Mouse (Mus musculus) kidney, postnatal 0 days (tissue): Measurements from ENCODE around the gene Ddx50. TPM values are rescaled to one million over a fixed set of nuclear protein-coding genes. Genes with fewer than 3 reads are reported as not detected.
A peak's percentile ranks its signal among the peaks of the same experiment; 100 is the strongest.

Source experiments
- ATAC-seq: fragments of 200-750 bp; cut with Nextera tagmentation; replicated peaks from 2 replicates; pipeline ENCODE4 v1.8.0; 2017; ENCODE audit warnings: low read depth, moderate number of reproducible peaks, moderate TSS enrichment, moderate library complexity; ENCODE audit not compliant: low FRiP score
- DNase-seq: peaks from one replicate; pipeline ENCODE4 v3.0.0-alpha.2; 2016; ENCODE audit warnings: low spot score
- H3K27ac ChIP-seq: fragments of 300-500 bp; sonication (generic); 2 replicates; pipeline ENCODE4 v1.5.1; 2014; ENCODE audit warnings: mild to moderate bottlenecking
- H3K27me3 ChIP-seq: fragments of 300-500 bp; sonication (generic); 2 replicates; pipeline ENCODE4 v1.6.1; 2014; ENCODE audit warnings: low read length, mixed read lengths; ENCODE audit not compliant: insufficient read depth
- H3K36me3 ChIP-seq: fragments of 300-500 bp; sonication (generic); 2 replicates; pipeline ENCODE4 v1.6.1; 2014; ENCODE audit warnings: low read length, mixed read lengths; ENCODE audit not compliant: insufficient read depth
- H3K4me1 ChIP-seq: fragments of 300-500 bp; sonication (generic); replicated peaks from 2 replicates; pipeline ENCODE4 v1.6.1; 2014; ENCODE audit warnings: antibody characterized with exemption, low read length, mixed read lengths; ENCODE audit not compliant: insufficient read depth
- H3K4me2 ChIP-seq: fragments of 300-500 bp; sonication (generic); 2 replicates; pipeline ENCODE4 v1.6.1; 2014; ENCODE audit warnings: mild to moderate bottlenecking, low read length, moderate library complexity, mixed read lengths
- H3K4me3 ChIP-seq: fragments of 300-500 bp; sonication (generic); replicated peaks from 2 replicates; pipeline ENCODE4 v1.5.1; 2014; ENCODE audit warnings: low read depth, low read length
- H3K9ac ChIP-seq: fragments of 300-500 bp; sonication (generic); 2 replicates; pipeline ENCODE4 v1.6.1; 2014; ENCODE audit warnings: low read depth, low read length
- H3K9me3 ChIP-seq: fragments of 300-500 bp; sonication (generic); replicated peaks from 2 replicates; pipeline ENCODE4 v1.6.1; 2016; ENCODE audit warnings: low read length, inconsistent platforms, mixed read lengths
- CTCF ChIP-seq: IDR thresholded peaks from 2 replicates; pipeline ENCODE4 v1.5.1; 2016; ENCODE audit warnings: antibody characterized with exemption, low read depth, mild to moderate bottlenecking, moderate library complexity
- WGBS: fragments of 180-500 bp; shearing (Covaris S2); extraction: QIAGEN DNeasy Blood & Tissue Kit; methylation state at CpG from one replicate; pipeline ENCODE4 v1.1.7; 2014; 5-methylcytosine and 5-hydroxymethylcytosine counted together
- polyA plus RNA-seq: library from polyadenylated mRNA; unstranded; fragments of >200 nt; fragmentation: Nextera tagmentation; extraction: Ambion mirVana; gene quantifications from 2 replicates; pipeline ENCODE4 v1.2.1, GENCODE M21; 2015

Gene Ddx50
- 107 and 109 TPM in 2 replicates for polyA plus RNA-seq

- ATAC-seq = peak; percentile 100
- peak within 1 kb of the TSS; percentile 95 for H3K27ac ChIP-seq
- no peaks in the 10 kb centered on the region for H3K36me3 ChIP-seq
- H3K9me3 ChIP-seq = no peaks in the 10 kb centered on the region
- 0 out of 2 replicates have a peak, but pooled peaks cover 6% of the 10 kb centered on the region for H3K4me1 ChIP-seq
- H3K9ac ChIP-seq = peak within 1 kb of the TSS; percentile 93
- H3K4me2 ChIP-seq = peak within 1 kb of the TSS; percentile 84
- peak; percentile 99 for DNase-seq
- H3K4me3 ChIP-seq = peak within 1 kb of the TSS; percentile 98
- no peaks in the 10 kb centered on the region for H3K27me3 ChIP-seq
- under 1% methylated on average over 85 of the region's 89 CpGs for WGBS
- no peak for TF ChIP-seq CTCF
Measured at GRCm38 (mm10) chr10:62650881-62651810, at the start of gene Ddx50. Gene Ddx50 (minus strand): TSS chr10:62651218.

- whole genome bisulfite sequencing = 62% methylated on average over 8 of the region's 8 CpGs
- no peak overlapping the region for H3K4me2 ChIP-seq
- ATAC-seq (no peak), DNase-seq (no peak)
- no peaks in the 10 kb centered on the region for H3K9me3 ChIP-seq
- H3K27me3 ChIP-seq = no peaks in the 10 kb centered on the region
- no peaks in the 10 kb centered on the region for H3K36me3 ChIP-seq
- no peak overlapping the region for H3K27ac ChIP-seq
- no peak overlapping the region for H3K9ac ChIP-seq
- TF ChIP-seq CTCF = no peak
- no peaks in the 10 kb centered on the region for H3K4me1 ChIP-seq
- no peak overlapping the region for H3K4me3 ChIP-seq
Measured at GRCm38 (mm10) chr10:62692771-62693170, 41.8 kb upstream of the Ddx50 start.

- Histone ChIP-seq H3K27ac (no peak overlapping the region), H3K27me3 (no peaks in the 10 kb centered on the region), H3K4me3 (no peak overlapping the region), H3K4me2 (no peak overlapping the region), H3K9ac (no peak overlapping the region), H3K4me1 (no peaks in the 10 kb centered on the region), H3K36me3 (no peaks in the 10 kb centered on the region), H3K9me3 (no peaks in the 10 kb centered on the region)
- no peak for TF ChIP-seq CTCF
- WGBS = 66% methylated on average over 3 of the region's 3 CpGs
- DNase-seq = no peak
- ATAC-seq = no peak
Measured at GRCm38 (mm10) chr10:62692244-62692643, 41.2 kb upstream of the Ddx50 start.

GRCm38 (mm10) chr10:62687032-62687674, 36.1 kb upstream of the Ddx50 start:
- no peaks in the 10 kb centered on the region for H3K27me3 ChIP-seq
- no peak overlapping the region for H3K9ac ChIP-seq
- H3K4me3 ChIP-seq = no peak overlapping the region
- DNase-seq = no peak
- no peaks in the 10 kb centered on the region for H3K4me1 ChIP-seq
- ATAC-seq = no peak
- no peak for TF ChIP-seq CTCF
- WGBS = 86% methylated on average over 15 of the region's 15 CpGs
- H3K27ac ChIP-seq = no peak overlapping the region
- H3K9me3 ChIP-seq = no peaks in the 10 kb centered on the region
- H3K36me3 ChIP-seq = no peaks in the 10 kb centered on the region
- no peak overlapping the region for H3K4me2 ChIP-seq

DNA sequence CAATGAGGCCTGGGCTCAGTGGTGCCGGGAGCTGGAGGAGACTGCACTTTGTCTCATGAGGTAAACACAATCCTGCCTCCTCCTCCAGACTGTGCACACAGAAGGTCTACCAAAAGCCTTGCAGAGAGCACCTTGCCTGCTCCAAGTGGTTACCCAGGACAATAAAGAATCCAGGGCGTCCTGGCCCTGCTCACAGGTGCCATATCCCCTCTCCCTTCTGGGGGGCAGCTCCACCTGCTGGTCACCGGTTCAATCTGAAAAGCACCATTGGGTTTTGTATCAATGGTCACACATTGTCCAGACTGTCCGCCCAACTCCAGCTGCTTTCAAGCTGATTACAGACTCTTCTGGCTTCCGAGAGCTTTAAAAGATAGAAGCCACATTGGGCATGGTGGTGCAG, 32.0 kb upstream of the Ddx50 start:
- WGBS = 51% methylated on average over 5 of the region's 5 CpGs

DNA sequence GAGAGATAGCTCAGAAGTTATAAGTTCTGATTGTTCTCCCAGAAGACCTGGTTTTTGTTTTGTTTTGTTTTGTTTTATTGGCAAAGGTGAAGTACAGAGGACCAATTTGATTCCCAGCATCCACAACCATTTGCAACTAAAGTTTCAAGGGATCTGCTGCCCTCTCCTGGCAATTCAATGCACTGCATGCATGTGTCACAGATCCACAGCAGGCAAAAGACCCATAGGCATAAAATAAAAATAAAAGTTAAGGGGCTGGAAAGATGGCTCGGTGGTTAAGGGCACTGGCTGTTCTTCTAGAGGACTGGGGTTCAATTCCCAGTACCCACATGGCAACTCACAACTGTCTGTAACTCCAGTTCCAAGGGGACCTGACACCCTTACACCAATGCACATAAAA, 28.8 kb upstream of the Ddx50 start:
- H3K9ac ChIP-seq = no peak overlapping the region
- H3K4me1 ChIP-seq = no peaks in the 10 kb centered on the region
- WGBS = 68% methylated on average over 1 of the region's 1 CpGs
- no peak overlapping the region for H3K4me3 ChIP-seq
- H3K9me3 ChIP-seq = no peaks in the 10 kb centered on the region
- TF ChIP-seq CTCF = peak; percentile 53
- no peaks in the 10 kb centered on the region for H3K27me3 ChIP-seq
- H3K27ac ChIP-seq = no peak overlapping the region
- H3K4me2 ChIP-seq = no peak overlapping the region
- H3K36me3 ChIP-seq = no peaks in the 10 kb centered on the region
- no peak for ATAC-seq
- no peak for DNase-seq

More for the DNA sequence above, 32.0 kb upstream of the Ddx50 start:
- ATAC-seq (no peak), DNase-seq (peak; percentile 34)
- no peaks in the 10 kb centered on the region for H3K27me3 ChIP-seq
- H3K36me3 ChIP-seq = no peaks in the 10 kb centered on the region
- no peaks in the 10 kb centered on the region for H3K9me3 ChIP-seq
- H3K4me1 ChIP-seq = no peaks in the 10 kb centered on the region
- H3K4me2 ChIP-seq = no peak overlapping the region
- no peak overlapping the region for H3K4me3 ChIP-seq
- no peak overlapping the region for H3K9ac ChIP-seq
- TF ChIP-seq CTCF = peak; percentile 78
- no peak overlapping the region for H3K27ac ChIP-seq
